Mouse (Mus musculus): Measurements from ENCODE around the gene Chchd6. TPM values are rescaled to one million over a fixed set of nuclear protein-coding genes. Genes with fewer than 3 reads are reported as not detected.

Gene Chchd6
- polyA plus RNA-seq, 1 experiment from 2014 or later: 57.2 TPM

DNA sequence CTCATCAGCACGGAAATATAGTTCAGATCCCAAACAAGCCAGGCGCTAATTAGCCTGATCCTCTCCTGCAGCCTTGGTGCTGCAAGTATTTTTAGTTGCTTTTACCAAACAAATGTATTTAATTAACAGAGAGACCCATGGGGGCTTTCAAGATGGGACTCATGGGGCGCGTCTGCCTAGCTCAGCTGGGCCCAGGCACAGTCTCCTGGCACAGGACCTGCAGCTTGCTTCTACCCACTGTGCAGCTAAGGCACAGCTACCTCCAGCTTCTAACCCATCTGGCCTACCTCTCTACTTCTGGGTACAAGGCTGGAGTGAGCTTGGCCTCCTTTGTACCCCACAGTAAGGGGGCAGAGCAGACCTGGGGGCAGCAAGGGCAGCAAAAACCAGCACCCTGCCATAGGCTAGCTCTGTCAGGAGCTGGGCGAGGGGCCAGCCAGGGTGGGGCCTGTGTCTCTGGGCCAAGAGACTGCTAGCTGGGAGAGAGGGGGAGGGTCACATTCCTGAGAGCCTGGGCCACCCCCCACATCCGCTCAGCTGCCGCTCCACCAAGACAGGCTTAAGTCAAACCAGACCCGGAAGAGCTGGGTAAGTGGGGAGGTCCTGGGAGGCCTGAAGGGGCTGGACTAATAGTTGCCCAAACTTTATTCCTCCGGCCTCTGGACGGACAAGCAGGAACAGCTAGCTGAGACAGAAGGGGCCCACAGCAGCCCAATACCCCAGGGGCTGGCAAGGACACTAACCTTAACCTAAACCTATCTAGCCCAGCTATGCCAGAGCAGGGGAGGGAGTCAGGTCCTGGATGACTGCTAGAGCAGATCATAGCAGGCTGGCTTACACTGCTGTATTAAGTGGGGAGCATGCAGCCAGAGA is 250.6 kb downstream of the Chchd6 start:
- 27% methylated on average over 10 of the region's 10 CpGs for WGBS
- peak; percentile 89 for ATAC-seq (replicated peaks; ENCODE audit: low FRiP score, low read depth)
- peak; percentile 97 for DNase-seq (ENCODE audit: low spot score)
- peak overlapping the region; percentile 6; the same call in 1 of the 2 replicates for H3K9ac ChIP-seq (ENCODE audit: low read depth, low read length)
- H3K4me3 ChIP-seq (replicated peaks; ENCODE audit: low read depth, low read length): no peak overlapping the region
- H3K27me3 ChIP-seq (ENCODE audit: insufficient read depth, low read length): no peaks in the 10 kb centered on the region
- H3K36me3 ChIP-seq (ENCODE audit: insufficient read depth, low read length): peaks cover 38% of the 10 kb centered on the region
- H3K4me1 ChIP-seq (replicated peaks; ENCODE audit: insufficient read depth, low read length): peaks cover 15% of the 10 kb centered on the region
- 0 out of 2 replicates have a peak overlapping the region, but pooled peaks have one; percentile 10 for H3K4me2 ChIP-seq (ENCODE audit: low read length)
- 0 out of 2 replicates have a peak, but pooled peaks have one; percentile 22 for TF ChIP-seq CTCF (IDR thresholded peaks at IDR 0.05; ENCODE audit: low read depth)
- no peaks in the 10 kb centered on the region for H3K9me3 ChIP-seq (replicated peaks; ENCODE audit: low read length)
- H3K27ac ChIP-seq: peak overlapping the region; percentile 78

DNA sequence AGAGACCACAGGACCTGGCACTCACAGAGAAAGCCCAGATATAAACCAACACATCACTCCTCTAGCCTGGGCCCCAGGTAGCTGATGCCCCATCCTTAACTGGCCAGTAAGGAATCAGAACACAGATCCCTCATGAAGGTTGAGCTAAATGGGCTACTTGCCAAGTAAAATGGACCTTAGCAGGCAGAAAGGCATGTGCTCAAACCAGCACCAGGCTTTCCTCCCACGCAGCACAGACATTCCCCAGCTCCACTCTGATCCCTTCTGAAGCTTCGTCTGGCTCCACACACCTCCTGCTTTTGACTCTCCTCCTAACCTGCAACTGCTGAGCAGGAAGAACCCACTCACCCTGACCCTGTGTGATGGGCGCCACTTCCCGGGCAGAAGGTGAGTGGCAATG is 253.5 kb downstream of the Chchd6 start:
- H3K27ac ChIP-seq: no peak overlapping the region
- DNase-seq (ENCODE audit: low spot score) (peak; percentile 14), ATAC-seq (replicated peaks; ENCODE audit: low FRiP score, low read depth) (no peak)
- no peaks in the 10 kb centered on the region for H3K9me3 ChIP-seq (replicated peaks; ENCODE audit: low read length)
- peaks cover 45% of the 10 kb centered on the region for H3K36me3 ChIP-seq (ENCODE audit: insufficient read depth, low read length)
- H3K9ac ChIP-seq (ENCODE audit: low read depth, low read length): no peak overlapping the region
- H3K4me2 ChIP-seq (ENCODE audit: low read length): no peak overlapping the region
- H3K4me3 ChIP-seq (replicated peaks; ENCODE audit: low read depth, low read length): no peak overlapping the region
- no peaks in the 10 kb centered on the region for H3K27me3 ChIP-seq (ENCODE audit: insufficient read depth, low read length)
- H3K4me1 ChIP-seq (replicated peaks; ENCODE audit: insufficient read depth, low read length): peaks cover 15% of the 10 kb centered on the region
- WGBS: 81% methylated on average over 4 of the region's 4 CpGs
- no peak for TF ChIP-seq CTCF (IDR thresholded peaks at IDR 0.05; ENCODE audit: low read depth)

DNA sequence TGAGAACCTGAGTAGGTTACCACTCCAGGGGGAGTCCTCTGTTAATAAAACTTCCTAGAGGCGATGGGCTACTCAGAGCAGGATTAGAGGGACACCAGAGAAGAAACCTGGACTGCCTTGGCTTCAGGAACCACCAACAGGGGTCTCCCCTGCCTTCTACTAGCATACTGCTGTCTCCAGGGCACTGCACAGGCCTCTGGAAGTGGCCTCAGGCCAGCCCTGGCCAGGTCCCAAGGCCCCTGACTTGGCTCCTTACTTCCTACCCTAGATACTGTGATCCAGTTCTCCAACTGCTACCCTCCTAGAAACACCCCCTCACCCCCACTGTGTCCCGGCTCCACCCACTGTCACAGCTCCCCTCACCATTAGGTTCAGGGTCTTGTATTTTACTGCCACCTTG is 256.0 kb downstream of the Chchd6 start:
- no peak for ATAC-seq (replicated peaks; ENCODE audit: low FRiP score, low read depth)
- TF ChIP-seq CTCF (IDR thresholded peaks at IDR 0.05; ENCODE audit: low read depth): peak; percentile 47; the same call in 1 of the 2 replicates
- 84% methylated on average over 2 of the region's 2 CpGs for WGBS

DNA sequence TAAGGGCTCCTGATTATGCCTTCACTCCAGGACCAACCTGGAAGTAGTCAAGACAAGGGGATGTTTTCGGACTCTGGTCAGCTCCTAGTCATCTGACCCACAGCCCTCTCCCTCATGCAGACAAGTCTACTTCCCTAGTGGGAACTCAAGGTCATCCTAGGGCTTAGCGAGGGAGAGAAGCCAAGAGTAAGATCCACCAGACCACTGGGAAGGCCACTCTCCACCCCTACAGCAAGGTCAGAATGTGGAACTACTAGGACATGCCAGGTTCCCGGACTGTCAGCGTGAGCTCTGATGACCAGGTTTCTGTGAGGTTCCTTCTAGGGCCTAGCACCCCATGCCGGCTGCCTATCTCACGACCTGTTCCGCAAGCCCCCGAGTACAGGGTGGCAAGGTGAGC is 256.7 kb downstream of the Chchd6 start:
- Histone ChIP-seq H3K27me3 (ENCODE audit: insufficient read depth, low read length) (no peaks in the 10 kb centered on the region), H3K4me3 (replicated peaks; ENCODE audit: low read depth, low read length) (no peak overlapping the region), H3K4me1 (replicated peaks; ENCODE audit: insufficient read depth, low read length) (no peaks in the 10 kb centered on the region), H3K36me3 (ENCODE audit: insufficient read depth, low read length) (peaks cover 65% of the 10 kb centered on the region), H3K27ac (no peak overlapping the region), H3K9me3 (replicated peaks; ENCODE audit: low read length) (no peaks in the 10 kb centered on the region), H3K4me2 (ENCODE audit: low read length) (no peak overlapping the region), H3K9ac (ENCODE audit: low read depth, low read length) (no peak overlapping the region)
- TF ChIP-seq CTCF (IDR thresholded peaks at IDR 0.05; ENCODE audit: low read depth): no peak
- DNase-seq (ENCODE audit: low spot score): no peak
- WGBS: 93% methylated on average over 8 of the region's 8 CpGs
- ATAC-seq (replicated peaks; ENCODE audit: low FRiP score, low read depth): no peak

More for the DNA sequence above, 256.0 kb downstream of the Chchd6 start:
- Histone ChIP-seq H3K27me3 (ENCODE audit: insufficient read depth, low read length) (no peaks in the 10 kb centered on the region), H3K4me1 (replicated peaks; ENCODE audit: insufficient read depth, low read length) (peaks cover under 1% of the 10 kb centered on the region; the same call in 1 of the 2 replicates), H3K4me3 (replicated peaks; ENCODE audit: low read depth, low read length) (no peak overlapping the region), H3K9ac (ENCODE audit: low read depth, low read length) (no peak overlapping the region), H3K27ac (no peak overlapping the region), H3K4me2 (ENCODE audit: low read length) (no peak overlapping the region), H3K36me3 (ENCODE audit: insufficient read depth, low read length) (peaks cover 60% of the 10 kb centered on the region), H3K9me3 (replicated peaks; ENCODE audit: low read length) (no peaks in the 10 kb centered on the region)
- no peak for DNase-seq (ENCODE audit: low spot score)

DNA sequence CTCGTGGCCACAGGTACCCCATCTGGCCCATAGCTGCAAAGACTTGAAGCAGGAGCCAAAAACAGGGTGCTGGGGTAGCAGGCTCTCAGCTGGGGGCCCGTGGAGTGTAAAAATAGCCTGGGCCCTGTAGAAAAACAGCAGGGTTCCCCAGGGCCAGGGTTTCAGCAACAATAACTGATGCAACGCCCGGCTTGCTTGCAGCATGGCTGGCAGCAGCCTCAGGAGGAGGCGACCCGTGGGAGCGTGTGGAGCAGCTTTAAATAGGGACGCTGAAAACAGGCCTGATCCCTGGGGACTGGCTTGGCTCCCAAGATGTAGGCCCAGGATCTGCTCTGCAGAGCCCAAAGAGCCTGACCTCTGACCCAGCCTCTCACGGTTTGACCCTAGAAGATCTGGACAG is 257.9 kb downstream of the Chchd6 start:
- no peak for TF ChIP-seq CTCF (IDR thresholded peaks at IDR 0.05; ENCODE audit: low read depth)
- H3K4me1 ChIP-seq (replicated peaks; ENCODE audit: insufficient read depth, low read length): no peaks in the 10 kb centered on the region
- no peak overlapping the region for H3K4me2 ChIP-seq (ENCODE audit: low read length)
- peaks cover 69% of the 10 kb centered on the region for H3K36me3 ChIP-seq (ENCODE audit: insufficient read depth, low read length)
- H3K27me3 ChIP-seq (ENCODE audit: insufficient read depth, low read length): no peaks in the 10 kb centered on the region
- 84% methylated on average over 9 of the region's 9 CpGs for WGBS
- H3K4me3 ChIP-seq (replicated peaks; ENCODE audit: low read depth, low read length): no peak overlapping the region
- H3K9me3 ChIP-seq (replicated peaks; ENCODE audit: low read length): no peaks in the 10 kb centered on the region
- no peak overlapping the region for H3K27ac ChIP-seq
- no peak for DNase-seq (ENCODE audit: low spot score)
- H3K9ac ChIP-seq (ENCODE audit: low read depth, low read length): no peak overlapping the region
- ATAC-seq (replicated peaks; ENCODE audit: low FRiP score, low read depth): no peak

DNA sequence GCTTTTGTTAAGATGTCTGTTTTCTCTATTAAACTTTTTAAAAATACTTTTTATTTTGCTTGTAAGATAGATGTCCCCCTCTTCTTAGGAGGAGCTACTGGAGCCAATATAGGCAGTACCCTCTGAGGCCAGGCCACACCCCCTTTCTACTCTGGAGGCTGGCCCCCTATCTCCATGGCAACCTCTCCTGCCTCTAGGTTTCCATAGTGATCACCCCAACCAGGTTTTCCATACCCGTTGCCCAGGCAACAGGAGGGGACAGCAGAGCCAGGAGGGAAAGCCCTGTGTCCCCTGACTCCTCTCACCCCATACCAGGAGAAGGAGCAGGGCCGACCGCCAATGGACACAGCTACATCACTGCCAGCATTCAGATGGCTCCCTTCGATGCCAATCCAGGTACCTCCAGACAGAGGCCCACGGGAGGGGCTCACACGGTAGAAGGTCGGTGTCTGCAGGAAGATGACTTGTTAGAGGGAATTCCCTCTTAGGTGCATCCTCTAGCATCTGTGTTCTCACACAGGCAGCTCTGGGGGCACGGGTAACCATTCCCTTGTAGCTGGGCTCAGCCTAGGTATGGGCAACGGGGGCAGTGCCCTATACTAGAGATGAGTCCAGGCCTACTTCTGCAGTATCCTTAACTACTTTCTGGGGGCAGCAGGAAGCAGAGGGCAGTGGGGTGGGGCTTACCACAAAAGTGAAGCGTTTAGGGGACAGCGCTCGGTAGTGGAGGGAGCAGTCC is 261.3 kb downstream of the Chchd6 start:
- Histone ChIP-seq H3K9ac (ENCODE audit: low read depth, low read length) (no peak overlapping the region), H3K4me1 (replicated peaks; ENCODE audit: insufficient read depth, low read length) (no peaks in the 10 kb centered on the region), H3K4me2 (ENCODE audit: low read length) (no peak overlapping the region), H3K4me3 (replicated peaks; ENCODE audit: low read depth, low read length) (no peak overlapping the region), H3K27me3 (ENCODE audit: insufficient read depth, low read length) (no peaks in the 10 kb centered on the region), H3K9me3 (replicated peaks; ENCODE audit: low read length) (no peaks in the 10 kb centered on the region), H3K27ac (no peak overlapping the region), H3K36me3 (ENCODE audit: insufficient read depth, low read length) (peaks cover 70% of the 10 kb centered on the region)
- 83% methylated on average over 12 of the region's 12 CpGs for WGBS
- no peak for TF ChIP-seq CTCF (IDR thresholded peaks at IDR 0.05; ENCODE audit: low read depth)
- ATAC-seq (replicated peaks; ENCODE audit: low FRiP score, low read depth) (no peak), DNase-seq (ENCODE audit: low spot score) (no peak)

Other genes starting within 250 kb of the Chchd6 start
- gene Plxna1, start 233.0 kb downstream of the Chchd6 start, polyA plus RNA-seq (2015; fragmentation: Nextera tagmentation; extraction: Ambion mirVana): 16.9 and 17.8 TPM in 2 replicates
- gene Txnrd3, start 48.3 kb upstream of the Chchd6 start, polyA plus RNA-seq (2015; fragmentation: Nextera tagmentation; extraction: Ambion mirVana): 27.9 and 29.2 TPM in 2 replicates
- not detected in 2 replicates for gene Vmn1r40, start 111.9 kb upstream of the Chchd6 start, polyA plus RNA-seq (2015; fragmentation: Nextera tagmentation; extraction: Ambion mirVana)
- gene Vmn1r41, start 145.1 kb upstream of the Chchd6 start, polyA plus RNA-seq (2015; fragmentation: Nextera tagmentation; extraction: Ambion mirVana): not detected in 2 replicates

Measured in kidney, postnatal 0 days (tissue).